Mouse (Mus musculus) cerebellum, adult 2 months (tissue): Measurements from ENCODE around the gene Banf1.

ENCODE experiments used
- CTCF ChIP-seq: fragments of 200-500 bp; IDR thresholded peaks from 2 replicates; pipeline ENCODE4 v1.5.1; 2011; ENCODE audit warnings: low read depth, mild to moderate bottlenecking, control low read depth, low read length, moderate library complexity, borderline replicate concordance; ENCODE audit not compliant: insufficient read depth
- POLR2A ChIP-seq: fragments of 200-500 bp; IDR thresholded peaks from 2 replicates; pipeline ENCODE4 v1.6.1; 2011; ENCODE audit warnings: low read length, control low read depth, borderline replicate concordance; ENCODE audit not compliant: insufficient read depth

DNA sequence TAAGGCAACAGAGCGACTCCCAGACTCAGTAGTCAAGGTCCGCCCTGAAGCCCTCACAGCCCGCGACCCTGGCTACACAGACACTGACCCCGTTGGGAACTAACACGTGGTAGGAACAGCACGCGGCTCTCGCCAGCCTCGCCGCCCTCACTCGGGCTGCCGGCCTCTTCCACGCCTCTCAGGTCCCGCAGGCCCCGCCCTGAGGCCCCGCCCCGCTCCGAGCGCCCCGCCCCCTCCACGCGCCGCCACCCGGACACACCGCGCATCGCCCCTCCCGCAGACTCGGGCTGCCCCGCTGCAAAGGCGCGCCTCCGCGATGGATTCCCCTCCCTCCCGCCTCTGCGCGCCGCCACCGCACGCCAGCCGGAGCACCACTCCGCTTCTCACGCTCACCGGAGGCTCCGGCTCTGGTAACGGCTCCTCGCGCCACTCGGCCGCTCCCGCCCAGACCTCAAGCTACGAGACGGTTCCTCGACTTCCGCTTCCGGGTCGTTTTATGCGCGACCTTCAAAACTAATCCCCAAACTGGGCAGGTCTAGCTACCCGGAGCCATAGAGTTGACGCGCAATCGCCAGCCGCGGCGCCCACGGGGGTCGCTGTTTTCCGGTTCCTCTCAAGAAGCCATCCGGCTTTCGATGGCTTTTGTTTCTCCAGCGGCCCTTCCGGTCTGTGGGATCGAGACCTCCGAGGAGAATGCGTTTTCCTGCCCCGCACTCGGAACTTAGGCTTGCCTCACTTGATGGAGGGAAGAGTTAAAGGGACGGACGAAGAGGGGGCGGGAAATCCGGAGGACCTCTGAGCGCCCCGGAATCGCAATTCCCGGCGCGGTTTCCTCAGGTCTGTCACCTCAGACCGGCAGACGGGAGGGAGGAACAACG is 554 bp downstream of the Banf1 start, which contains the start of gene Eif1ad:
- TF ChIP-seq CTCF (no peak), POLR2A (peak; percentile 62; the same call in 1 of the 2 replicates)
